Comparison of ENCODE assay signal across 8 mouse cellular contexts in genomic region chr7:28464416-28465212, GRCm38 (mm10). TPM values are rescaled to one million over a fixed set of nuclear protein-coding genes. Genes with fewer than 3 reads are reported as not detected.
DNase-seq lines count a peak whose midpoint lies in the region; ATAC-seq lines count a peak whose summit lies in the region.

No protein-coding gene starts in this region.

- H3K4me2 ChIP-seq in midbrain, embryonic 11.5 days = no peak overlapping the region
- no peak overlapping the region for H3K4me2 ChIP-seq in liver, embryonic 15.5 days

- 74% methylated on average over 10 of the region's 10 CpGs for WGBS in midbrain, embryonic 10.5 days
- 56% methylated on average over 10 of the region's 10 CpGs for WGBS in midbrain, embryonic 11.5 days
- 43% methylated on average over 10 of the region's 10 CpGs for WGBS in liver, embryonic 15.5 days (ENCODE audit: insufficient replicate concordance)

- H3K9ac ChIP-seq in midbrain, embryonic 11.5 days (ENCODE audit: low read length) = no peak overlapping the region
- no peak overlapping the region for H3K9ac ChIP-seq in liver, embryonic 15.5 days

- H3K4me1 ChIP-seq in midbrain, embryonic 10.5 days = peaks cover 28% of the 10 kb centered on the region
- peaks cover 10% of the 10 kb centered on the region for H3K4me1 ChIP-seq in midbrain, embryonic 11.5 days (ENCODE audit: control insufficient read depth, insufficient read depth, low read length)
- peaks cover 11% of the 10 kb centered on the region for H3K4me1 ChIP-seq in liver, embryonic 15.5 days (replicated peaks)

- ATAC-seq in midbrain, embryonic 11.5 days (ENCODE audit: low FRiP score) = no peak
- ATAC-seq in liver, embryonic 15.5 days (ENCODE audit: insufficient read depth) = 0 out of 2 replicates have a peak, but pooled peaks have one; percentile 44
- no peak for ATAC-seq in activated CD4-positive, CD25-positive, alpha-beta regulatory T cell, adult 4 months

- H3K27me3 ChIP-seq in midbrain, embryonic 10.5 days (ENCODE audit: low read depth, poor library complexity, severe bottlenecking) = peaks cover 40% of the 10 kb centered on the region
- peaks cover 13% of the 10 kb centered on the region for H3K27me3 ChIP-seq in midbrain, embryonic 11.5 days (ENCODE audit: control insufficient read depth, insufficient read depth, low read length)
- H3K27me3 ChIP-seq in liver, embryonic 15.5 days = peaks cover 29% of the 10 kb centered on the region

- peaks cover 57% of the 10 kb centered on the region for H3K36me3 ChIP-seq in midbrain, embryonic 10.5 days
- H3K36me3 ChIP-seq in midbrain, embryonic 11.5 days (ENCODE audit: control insufficient read depth, insufficient read depth, low read length) = peaks cover 11% of the 10 kb centered on the region; the same call in 1 of the 2 replicates
- no peaks in the 10 kb centered on the region for H3K36me3 ChIP-seq in liver, embryonic 15.5 days (replicated peaks)

- DNase-seq in midbrain, embryonic 10.5 days (ENCODE audit: low spot score) = no peak
- no peak for DNase-seq in midbrain, embryonic 11.5 days (ENCODE audit: low spot score, missing footprints)
- peak; percentile 94 for DNase-seq in cerebellum, adult 11-12 months
- DNase-seq in frontal cortex, postnatal 10 days (ENCODE audit: low spot score in 2 of 2) = peak; percentile 85 to 87
- DNase-seq in kidney, postnatal 25 days = peak; percentile 78 to 91
- DNase-seq in ovary, postnatal 36 days (ENCODE audit: low spot score) = peak; percentile 63

- H3K4me3 ChIP-seq in midbrain, embryonic 10.5 days = 0 out of 2 replicates have a peak overlapping the region, but pooled peaks have one; percentile 14
- H3K4me3 ChIP-seq in midbrain, embryonic 11.5 days (ENCODE audit: low read depth, low read length) = no peak overlapping the region
- no peak overlapping the region for H3K4me3 ChIP-seq in liver, embryonic 15.5 days (replicated peaks)

- no peaks in the 10 kb centered on the region for H3K9me3 ChIP-seq in midbrain, embryonic 10.5 days (replicated peaks)
- H3K9me3 ChIP-seq in midbrain, embryonic 11.5 days (ENCODE audit: control insufficient read depth, low read length) = no peaks in the 10 kb centered on the region
- no peaks in the 10 kb centered on the region for H3K9me3 ChIP-seq in liver, embryonic 15.5 days (replicated peaks)

- H3K27ac ChIP-seq in midbrain, embryonic 10.5 days (replicated peaks) = no peak overlapping the region
- no peak overlapping the region for H3K27ac ChIP-seq in midbrain, embryonic 11.5 days (ENCODE audit: low read depth, low read length)
- H3K27ac ChIP-seq in liver, embryonic 15.5 days (replicated peaks) = no peak overlapping the region

RNA-seq across cellular contexts. Expression of gene Lrfn1, which starts 12.8 kb away (rescaled TPM):
- polyA plus RNA-seq in midbrain, embryonic 10.5 days (2016; fragmentation: Nextera tagmentation; extraction: Ambion mirVana) = 3.6 and 3.7 TPM in 2 replicates
- 4.5 and 5.0 TPM in 2 replicates for polyA plus RNA-seq in midbrain, embryonic 11.5 days (2014; fragmentation: Nextera tagmentation; extraction: Ambion mirVana)
- 0.09 and 0.20 TPM in 2 replicates for polyA plus RNA-seq in liver, embryonic 15.5 days (2015; fragmentation: Nextera tagmentation; extraction: Ambion mirVana)
- polyA plus RNA-seq in activated CD4-positive, CD25-positive, alpha-beta regulatory T cell, adult 4 months (2017; shearing (Covaris generic)) = not detected

RNA-seq across cellular contexts. Expression of gene Gmfg, which starts 27.4 kb away (rescaled TPM):
- polyA plus RNA-seq in midbrain, embryonic 10.5 days (2016; fragmentation: Nextera tagmentation; extraction: Ambion mirVana) = 6.3 and 8.1 TPM in 2 replicates
- 6.3 and 7.5 TPM in 2 replicates for polyA plus RNA-seq in midbrain, embryonic 11.5 days (2014; fragmentation: Nextera tagmentation; extraction: Ambion mirVana)
- 32.4 and 35.6 TPM in 2 replicates for polyA plus RNA-seq in liver, embryonic 15.5 days (2015; fragmentation: Nextera tagmentation; extraction: Ambion mirVana)
- 100 to 1,000 TPM; 694 to 773 TPM for polyA plus RNA-seq in activated CD4-positive, CD25-positive, alpha-beta regulatory T cell, adult 4 months (2017; shearing (Covaris generic))

RNA-seq across cellular contexts. Expression of gene Ifnl2, which starts 45.6 kb away (rescaled TPM):
- not detected in 2 replicates for polyA plus RNA-seq in midbrain, embryonic 10.5 days (2016; fragmentation: Nextera tagmentation; extraction: Ambion mirVana)
- polyA plus RNA-seq in midbrain, embryonic 11.5 days (2014; fragmentation: Nextera tagmentation; extraction: Ambion mirVana) = not detected in 2 replicates
- not detected in 2 replicates for polyA plus RNA-seq in liver, embryonic 15.5 days (2015; fragmentation: Nextera tagmentation; extraction: Ambion mirVana)
- not detected for polyA plus RNA-seq in activated CD4-positive, CD25-positive, alpha-beta regulatory T cell, adult 4 months (2017; shearing (Covaris generic))

RNA-seq across cellular contexts. Expression of gene Ifnl3, which starts 58.0 kb away (rescaled TPM):
- not detected in 2 replicates for polyA plus RNA-seq in midbrain, embryonic 10.5 days (2016; fragmentation: Nextera tagmentation; extraction: Ambion mirVana)
- not detected in 2 replicates for polyA plus RNA-seq in midbrain, embryonic 11.5 days (2014; fragmentation: Nextera tagmentation; extraction: Ambion mirVana)
- not detected in 2 replicates for polyA plus RNA-seq in liver, embryonic 15.5 days (2015; fragmentation: Nextera tagmentation; extraction: Ambion mirVana)
- not detected for polyA plus RNA-seq in activated CD4-positive, CD25-positive, alpha-beta regulatory T cell, adult 4 months (2017; shearing (Covaris generic))

Comparison
In these comparisons a context has a peak if more than half of its experiments do, and no peak if none do; other contexts are left out.
1. DNase-seq: peak in cerebellum, adult 11-12 months (single experiment), frontal cortex, postnatal 10 days (2 of 2), kidney, postnatal 25 days (2 of 2) and ovary, postnatal 36 days (single experiment); none in midbrain, embryonic 10.5 days (single experiment) and midbrain, embryonic 11.5 days (single experiment).
2. RNA of gene Gmfg, which starts 27.4 kb away (polyA plus RNA-seq): 694 to 773 TPM in activated CD4-positive, CD25-positive, alpha-beta regulatory T cell, adult 4 months; 32.4 to 35.6 TPM in liver, embryonic 15.5 days, 6.3 to 7.5 TPM in midbrain, embryonic 11.5 days and 6.3 to 8.1 TPM in midbrain, embryonic 10.5 days; every median in the first group is over 10 times any median in the second.